Mouse (Mus musculus) testis, adult 2 months (tissue): ENCODE data around the gene Ttf1. TPM values are rescaled to one million over a fixed set of nuclear protein-coding genes. Genes with fewer than 3 reads are reported as not detected.

Experiments used
- H3K27ac ChIP-seq: fragments of 200-500 bp; 2 replicates; pipeline ENCODE4 v1.5.1; 2012; ENCODE audit warnings: low read depth, low read length; ENCODE audit not compliant: control insufficient read depth, insufficient read depth
- H3K27me3 ChIP-seq: fragments of 200-500 bp; 2 replicates; pipeline ENCODE4 v1.6.1; 2012; ENCODE audit warnings: mild to moderate bottlenecking, low read length, moderate library complexity; ENCODE audit not compliant: control insufficient read depth, insufficient read depth
- H3K36me3 ChIP-seq: fragments of 200-500 bp; 2 replicates; pipeline ENCODE4 v1.6.1; 2012; ENCODE audit warnings: mild to moderate bottlenecking, low read length; ENCODE audit not compliant: control insufficient read depth, insufficient read depth
- H3K4me1 ChIP-seq: fragments of 200-500 bp; 2 replicates; pipeline ENCODE4 v1.6.1; 2012; ENCODE audit warnings: low read length; ENCODE audit not compliant: control insufficient read depth, insufficient read depth
- H3K4me3 ChIP-seq: fragments of 200-500 bp; 2 replicates; pipeline ENCODE4 v1.5.1; 2012; ENCODE audit warnings: low read depth, mild to moderate bottlenecking, low read length, moderate library complexity, mixed read lengths; ENCODE audit not compliant: control insufficient read depth
- CTCF ChIP-seq: fragments of 200-500 bp; IDR thresholded peaks from 2 replicates; pipeline ENCODE4 v1.5.1; 2012; ENCODE audit warnings: low read depth, mild to moderate bottlenecking, inconsistent platforms, low read length, moderate library complexity; ENCODE audit not compliant: control insufficient read depth, insufficient read depth, insufficient replicate concordance
- POLR2A ChIP-seq: fragments of 200-500 bp; IDR thresholded peaks from 2 replicates; pipeline ENCODE4 v1.6.1; 2012; ENCODE audit warnings: low read depth, mild to moderate bottlenecking, inconsistent platforms, low read length, moderate library complexity; ENCODE audit not compliant: control insufficient read depth
- polyA plus RNA-seq: library from polyadenylated mRNA; depleted of rRNA; stranded (reverse); fragments of >200 nt; gene quantifications from 2 replicates; pipeline ENCODE4 v1.2.3, GENCODE M21; 2012

The Ttf1 gene
- polyA plus RNA-seq, 1 experiment = 8.1 TPM

DNA sequence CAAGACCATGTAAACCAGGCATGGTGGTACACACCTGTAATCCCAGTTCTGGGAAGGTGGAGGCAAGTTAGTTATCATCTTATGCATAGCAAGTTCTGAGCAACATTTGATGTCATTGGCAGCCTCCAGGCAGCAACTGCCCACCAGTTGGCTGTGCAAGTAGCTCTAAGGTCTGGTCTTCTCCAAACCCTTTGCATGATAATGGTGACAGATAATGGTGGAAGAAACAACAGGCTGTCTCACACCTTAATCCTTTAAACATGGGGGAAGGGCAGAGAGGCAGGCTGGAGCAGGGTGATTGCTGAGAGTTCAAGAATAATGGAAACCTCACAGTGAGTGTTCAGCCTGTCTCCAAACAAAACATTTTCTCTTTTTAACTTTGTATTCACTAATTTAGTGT lies 60.9 kb downstream of the Ttf1 start:
- no peaks in the 10 kb centered on the region for H3K27me3 ChIP-seq
- TF ChIP-seq CTCF = no peak
- TF ChIP-seq POLR2A = no peak
- H3K4me1 ChIP-seq = no peaks in the 10 kb centered on the region; the same call in none of the 2 replicates
- H3K27ac ChIP-seq = peak overlapping the region; percentile 84
- peaks cover 3% of the 10 kb centered on the region for H3K36me3 ChIP-seq
- no peak overlapping the region for H3K4me3 ChIP-seq

DNA sequence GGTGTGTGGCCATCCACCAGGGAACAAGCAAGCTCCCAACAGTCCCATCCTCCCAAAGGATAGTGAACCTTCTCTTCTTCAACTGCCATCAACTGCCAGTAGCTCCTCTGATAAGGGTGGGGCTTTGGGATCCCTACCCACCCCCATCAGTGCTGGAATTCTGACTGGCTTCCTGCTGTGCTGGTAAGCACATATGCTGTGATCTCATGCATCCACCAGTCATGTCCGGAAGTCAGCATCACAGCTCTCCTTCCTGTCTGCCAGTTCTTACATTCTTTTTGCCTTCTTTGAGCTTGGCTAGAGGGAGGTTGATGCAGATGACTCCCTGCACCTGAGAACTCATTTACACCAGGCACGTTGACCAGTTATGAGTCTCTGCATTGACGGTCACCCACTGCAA lies 62.4 kb downstream of the Ttf1 start:
- peak; percentile 76; the same call in 1 of the 2 replicates for TF ChIP-seq POLR2A
- TF ChIP-seq CTCF = no peak
- Histone ChIP-seq H3K27ac (peak overlapping the region; percentile 98), H3K4me3 (peak overlapping the region; percentile 80), H3K27me3 (no peaks in the 10 kb centered on the region), H3K4me1 (no peaks in the 10 kb centered on the region; the same call in none of the 2 replicates), H3K36me3 (peaks cover 3% of the 10 kb centered on the region)

GRCm38 (mm10) chr2:29123907-29124569 lies 64.0 kb downstream of the Ttf1 start, which contains the start of gene Setx:
TSS of gene Setx (plus strand) at chr2:29124181.
- Histone ChIP-seq H3K27me3 (no peaks in the 10 kb centered on the region), H3K4me1 (no peaks in the 10 kb centered on the region; the same call in none of the 2 replicates), H3K4me3 (peak within 1 kb of the TSS; percentile 94), H3K36me3 (peaks cover 4% of the 10 kb centered on the region), H3K27ac (peak within 1 kb of the TSS; percentile 99)
- TF ChIP-seq POLR2A (peak; percentile 85), CTCF (no peak)

DNA sequence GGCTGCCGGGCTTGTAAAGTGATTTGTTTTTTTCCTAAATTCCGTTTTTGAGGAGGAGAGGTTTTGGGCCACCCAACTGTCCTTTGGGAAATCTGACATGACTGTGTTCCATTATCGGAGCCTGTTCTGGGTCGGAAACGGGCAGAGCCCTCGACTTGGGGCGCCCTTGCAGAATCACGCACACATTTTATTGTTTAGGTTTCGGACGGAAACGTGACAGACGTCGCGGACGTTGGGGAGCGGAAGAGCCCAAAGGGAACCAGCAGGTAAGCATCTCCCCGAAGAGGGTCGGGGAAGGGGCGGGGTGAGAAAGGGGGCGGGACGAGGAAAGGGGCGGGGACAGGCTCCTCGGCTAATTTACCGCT lies 64.5 kb downstream of the Ttf1 start:
- 0 out of 2 replicates have a peak, but pooled peaks have one; percentile 6 for TF ChIP-seq CTCF
- TF ChIP-seq POLR2A = peak; percentile 90; the same call in 1 of the 2 replicates
- Histone ChIP-seq H3K36me3 (peaks cover 6% of the 10 kb centered on the region), H3K4me3 (peak overlapping the region; percentile 94), H3K27me3 (no peaks in the 10 kb centered on the region), H3K4me1 (no peaks in the 10 kb centered on the region; the same call in none of the 2 replicates), H3K27ac (peak overlapping the region; percentile 99)

GRCm38 (mm10) chr2:29124936-29125701 lies 65.1 kb downstream of the Ttf1 start:
- peak overlapping the region; percentile 82 for H3K27ac ChIP-seq
- peak overlapping the region; percentile 94 for H3K4me3 ChIP-seq
- no peak for TF ChIP-seq CTCF
- peak; percentile 70 for TF ChIP-seq POLR2A
- no peaks in the 10 kb centered on the region for H3K27me3 ChIP-seq
- peaks cover 6% of the 10 kb centered on the region for H3K36me3 ChIP-seq
- no peaks in the 10 kb centered on the region; the same call in none of the 2 replicates for H3K4me1 ChIP-seq

- peaks cover 6% of the 10 kb centered on the region for H3K36me3 ChIP-seq
- no peaks in the 10 kb centered on the region for H3K27me3 ChIP-seq
- H3K4me3 ChIP-seq = no peak overlapping the region
- H3K4me1 ChIP-seq = no peaks in the 10 kb centered on the region
- no peak overlapping the region for H3K27ac ChIP-seq
- no peak for TF ChIP-seq POLR2A
- no peak for TF ChIP-seq CTCF
Observed at GRCm38 (mm10) chr2:29130118-29130899, 70.2 kb downstream of the Ttf1 start.
